Mouse (Mus musculus) adrenal gland, adult 18-20 months (tissue): ENCODE results near the gene Gm21149. TPM values are rescaled to one million over a fixed set of nuclear protein-coding genes. Genes with fewer than 3 reads are reported as not detected.
"Not testable (repeated sequence)": the region's sequence is repeated elsewhere in the genome, so short reads cannot be mapped to it uniquely, and the experiment has no call there.

ENCODE experiments used
- DNase-seq, 2 experiments: peaks; one replicate each; pipeline ENCODE4 v3.0.0; 2021 to 2022; ENCODE audit warnings: low spot score in 2 of 2
- total RNA-seq, 2 experiments: library from RNA; stranded (reverse); gene quantifications; 1 replicate in 1 of 2; 2 replicates in 1 of 2; pipeline ENCODE4 v1.2.3; 2021

Gene Gm21149
- total RNA-seq, 2 experiments from 2014 or later = not detected

- peak; percentile 33 to 37 for DNase-seq
These were observed 12.8 kb downstream of the Gm21149 start for GRCm38 (mm10) chr5:15463561-15463960.

- DNase-seq = not testable (repeated sequence)
These were observed 14.7 kb downstream of the Gm21149 start for GRCm38 (mm10) chr5:15461613-15462012.

DNA sequence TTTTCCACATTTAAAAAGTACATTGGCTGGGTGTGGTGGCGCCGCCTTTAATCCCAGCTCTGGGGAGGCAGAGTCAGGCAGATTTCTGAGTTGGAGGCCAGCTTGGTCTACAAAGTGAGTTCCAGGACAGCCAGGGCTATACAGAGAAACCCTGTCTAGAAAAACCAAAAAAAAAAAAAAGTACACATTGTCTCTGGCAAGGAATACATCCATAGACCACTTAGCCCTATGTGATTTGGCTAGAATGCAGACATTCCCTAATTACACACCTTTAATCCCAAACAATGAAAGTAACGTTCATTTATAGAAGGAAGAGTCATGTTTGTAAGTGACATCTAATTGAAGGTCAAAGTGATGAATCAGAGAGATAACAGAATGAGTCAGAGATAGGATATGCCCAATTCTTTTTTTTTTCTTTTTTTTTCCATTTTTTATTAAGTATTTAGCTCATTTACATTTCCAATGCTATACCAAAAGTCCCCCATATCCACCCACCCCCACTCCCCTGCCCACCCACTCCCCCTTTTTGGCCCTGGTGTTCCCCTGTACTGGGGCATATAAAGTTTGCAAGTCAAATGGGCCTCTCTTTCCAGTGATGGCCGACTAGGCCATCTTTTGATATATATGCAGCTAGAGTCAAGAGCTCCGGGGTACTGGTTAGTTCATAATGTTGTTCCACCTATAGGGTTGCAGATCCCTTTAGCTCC, 18.3 kb downstream of the Gm21149 start:
- DNase-seq = not testable (repeated sequence)

Other genes with a start within 250 kb of the Gm21149 start
- not detected for gene Gm21190, start 52.7 kb upstream of the Gm21149 start, total RNA-seq
- gene Gm21083, start 100.8 kb upstream of the Gm21149 start, total RNA-seq = not detected
- gene Speer4d, start 142.5 kb upstream of the Gm21149 start, total RNA-seq = not detected
- gene 4930572O03Rik, start 180.5 kb upstream of the Gm21149 start, total RNA-seq = not detected
- not detected for gene Speer4c, start 237.7 kb upstream of the Gm21149 start, total RNA-seq